Mouse (Mus musculus): ENCODE measurements around the gene AC170998.1.

DNA sequence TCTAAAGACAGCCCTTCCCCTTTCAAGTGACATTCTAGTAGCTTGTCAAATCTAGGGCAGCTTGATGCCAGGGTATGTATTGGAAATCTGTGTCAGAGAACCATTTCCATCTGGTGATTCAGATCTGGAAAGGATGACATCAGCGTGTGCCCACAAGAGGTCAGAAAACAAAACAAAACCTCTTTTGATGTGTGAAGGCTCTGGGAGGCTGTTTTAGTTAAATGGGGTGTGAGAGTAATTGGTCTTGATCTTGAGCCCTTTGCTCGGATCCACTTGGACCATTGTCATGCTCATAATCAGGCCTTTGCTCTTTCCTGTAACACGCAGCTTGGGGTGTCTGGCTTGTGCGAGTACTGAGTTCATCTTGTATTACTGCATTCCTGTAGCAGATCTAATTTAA lies 27.6 kb upstream of the AC170998.1 start:
- no peak for TF ChIP-seq POLR2A (IDR thresholded peaks at IDR 0.05; ENCODE audit: insufficient read depth, low read length)
- TF ChIP-seq EP300 (IDR thresholded peaks at IDR 0.05; ENCODE audit: insufficient read depth, low read depth, low read length) = no peak
- no peak for TF ChIP-seq CTCF (IDR thresholded peaks at IDR 0.05; ENCODE audit: low read depth, low read length)
